Mouse (Mus musculus) stomach, adult 2 months (tissue): ENCODE data around the gene Gm47791. TPM values are rescaled to one million over a fixed set of nuclear protein-coding genes. Genes with fewer than 3 reads are reported as not detected.

Experiments
- polyA plus RNA-seq: library from polyadenylated mRNA; depleted of rRNA; stranded (reverse); fragments of >200 nt; gene quantifications from 2 replicates; pipeline ENCODE4 v1.2.3, GENCODE M21; 2012; rRNA removed

The Gm47791 gene
- polyA plus RNA-seq, result not detected in 2 replicates

DNA sequence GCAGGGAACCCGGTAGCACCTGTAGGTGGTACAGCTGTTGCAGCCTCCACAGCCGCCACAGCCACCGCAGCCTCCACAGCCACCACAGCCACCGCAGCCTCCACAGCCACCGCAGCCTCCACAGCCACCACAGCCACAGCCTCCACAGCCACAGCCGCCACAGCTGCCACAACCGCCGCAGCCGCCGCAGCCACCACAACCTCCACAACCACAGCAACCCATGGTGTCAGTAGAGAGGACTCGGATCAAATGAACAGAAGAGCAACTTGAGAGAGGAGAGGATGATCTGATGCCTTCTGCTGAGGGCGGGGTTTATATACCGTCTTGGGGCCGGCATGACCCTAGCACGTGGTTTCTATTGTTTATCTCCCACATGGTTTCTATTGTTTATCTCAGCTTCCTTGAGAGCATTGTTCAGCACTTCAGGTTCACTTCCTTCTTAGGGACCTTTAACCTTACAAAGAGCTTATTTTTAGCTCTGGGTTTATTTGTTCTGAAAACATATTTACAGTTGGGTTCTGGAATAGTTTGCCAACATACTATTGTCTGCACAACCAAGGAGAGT lies at the start of gene Gm47791:
TSS of gene Gm47791 (minus strand) at position 222 of the 565 bp plus-strand sequence.

DNA sequence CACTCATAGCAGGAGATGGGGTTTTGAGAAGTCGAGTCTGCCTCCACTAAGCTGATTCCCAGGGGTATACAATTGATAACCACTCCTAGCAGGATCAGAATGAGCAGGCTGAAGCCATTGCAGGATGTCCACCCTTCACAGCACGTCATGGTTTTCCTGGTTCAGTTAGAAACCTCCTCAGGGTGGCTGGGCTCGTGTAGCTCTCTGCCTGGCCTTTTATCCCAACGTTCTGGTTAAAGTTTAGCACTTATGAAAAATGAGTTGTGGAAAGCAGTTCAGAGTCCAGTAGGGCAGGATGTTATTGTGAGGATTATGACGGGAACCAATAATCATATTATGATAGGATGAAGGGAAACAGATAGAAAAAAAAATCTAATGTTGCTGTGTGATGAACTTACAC lies 2.8 kb downstream of the Gm47791 start, which contains the start of gene Tm4sf20:
TSS of gene Tm4sf20 (minus strand) at position 193 of the 400 bp plus-strand sequence.

DNA sequence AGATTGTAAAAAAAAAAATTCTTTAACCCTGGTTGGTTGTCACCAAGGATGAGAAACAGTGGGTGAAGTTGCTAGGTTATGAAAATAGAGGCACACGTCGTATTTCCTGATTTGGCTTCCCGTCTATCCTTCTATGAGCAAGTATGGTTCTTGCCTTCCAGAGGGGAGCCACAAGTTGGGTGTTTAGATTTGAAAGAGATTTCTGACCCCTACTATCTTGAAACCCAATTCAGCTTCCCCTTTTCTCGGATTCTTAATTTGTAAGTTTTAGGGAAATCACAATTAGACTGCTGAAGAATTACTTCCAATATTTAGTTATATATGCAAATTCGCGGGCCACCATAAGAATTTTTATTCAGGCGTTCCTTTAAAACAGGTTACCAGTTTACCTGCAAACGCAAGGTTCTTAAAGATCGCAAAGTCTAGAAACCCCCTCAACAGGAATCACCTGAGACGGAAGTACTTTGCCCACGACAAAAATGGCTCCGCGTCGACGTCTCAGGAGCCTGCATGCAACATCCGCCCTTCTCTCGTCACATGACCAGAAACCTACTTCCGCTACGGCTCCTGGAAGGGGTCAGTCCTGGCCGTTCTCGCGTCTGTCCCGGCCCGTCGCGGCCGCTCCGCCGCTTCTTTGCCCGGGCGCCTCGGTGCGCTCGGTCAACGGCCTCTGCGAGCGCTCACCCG lies 46.6 kb downstream of the Gm47791 start, which contains the start of gene Mff:
TSS of gene Mff (plus strand) at position 552 of the 687 bp plus-strand sequence.

Other genes starting within 250 kb of the Gm47791 start
- 0.15 and 0.17 TPM in 2 replicates for gene Col4a4, start 184.4 kb downstream of the Gm47791 start, polyA plus RNA-seq
- gene Col4a3, start 184.3 kb downstream of the Gm47791 start, polyA plus RNA-seq, result 0.09 and 0.90 TPM in 2 replicates
- gene Mff, start 46.4 kb downstream of the Gm47791 start, polyA plus RNA-seq, result 43.2 and 63.6 TPM in 2 replicates
- not detected in 2 replicates for gene Tm4sf20, start 2.8 kb downstream of the Gm47791 start, polyA plus RNA-seq
- gene Agfg1, start 68.2 kb upstream of the Gm47791 start, polyA plus RNA-seq, result 11.9 and 12.7 TPM in 2 replicates
- gene A030005L19Rik, start 142.1 kb upstream of the Gm47791 start, polyA plus RNA-seq, result 0.21 and 0.22 TPM in 2 replicates
- not detected in 2 replicates for gene A030014E15Rik, start 153.7 kb upstream of the Gm47791 start, polyA plus RNA-seq
- not detected in 2 replicates for gene Gm6217, start 160.2 kb upstream of the Gm47791 start, polyA plus RNA-seq
- gene A030003K21Rik, start 172.1 kb upstream of the Gm47791 start, polyA plus RNA-seq, result not detected in 2 replicates
- not detected in 2 replicates for gene Gm7544, start 184.8 kb upstream of the Gm47791 start, polyA plus RNA-seq
- gene Gm47955, start 189.0 kb upstream of the Gm47791 start, polyA plus RNA-seq, result not detected in 2 replicates
- gene Gm47959, start 229.3 kb upstream of the Gm47791 start, polyA plus RNA-seq, result not detected in 2 replicates